17 mouse cellular contexts compared by ENCODE assay signal in genomic region chr14:76926416-76926815, GRCm38 (mm10).
"Had no signal": no experiment of that assay in that cellular context is flagged by ENCODE, and none has a peak within 500 bp of the region (broad histone marks: within the 10 kb centered on the region; RNA-seq: fewer than 3 reads in every experiment).

No protein-coding gene starts in this region.

- DNase-seq: liver; liver, embryonic 13.5 days; lung, adult 2 months; lung, postnatal 14 days; lung, postnatal 4 days; retina, postnatal 1 day; right cerebral cortex, postnatal 25 days; spleen, adult 18-20 months; thymus, postnatal 25 days had no signal

- H3K27me3 ChIP-seq: limb, embryonic 13.5 days; liver, embryonic 13.5 days; midbrain, embryonic 12.5 days; neural tube, embryonic 13.5 days; stomach, embryonic 15.5 days had no signal

- ATAC-seq: intestine, postnatal 0 days; midbrain, embryonic 16.5 days had no signal

- H3K4me2 ChIP-seq: limb, embryonic 13.5 days; liver, embryonic 13.5 days; midbrain, embryonic 12.5 days; neural tube, embryonic 13.5 days; stomach, embryonic 15.5 days had no signal

- H3K4me1 ChIP-seq: limb, embryonic 10.5 days; liver, embryonic 13.5 days; midbrain, embryonic 12.5 days; stomach, embryonic 15.5 days had no signal

- H3K9me3 ChIP-seq: limb, embryonic 10.5 days; limb, embryonic 13.5 days; liver, embryonic 13.5 days; midbrain, embryonic 12.5 days; neural tube, embryonic 13.5 days; stomach, embryonic 15.5 days had no signal

- H3K36me3 ChIP-seq: limb, embryonic 10.5 days; limb, embryonic 13.5 days; liver, embryonic 13.5 days; midbrain, embryonic 12.5 days; neural tube, embryonic 13.5 days; stomach, embryonic 15.5 days had no signal

- H3K9ac ChIP-seq: limb, embryonic 13.5 days; liver, embryonic 13.5 days; midbrain, embryonic 12.5 days; neural tube, embryonic 13.5 days; stomach, embryonic 15.5 days had no signal

- H3K4me3 ChIP-seq: limb, embryonic 10.5 days; limb, embryonic 13.5 days; liver, embryonic 13.5 days; midbrain, embryonic 12.5 days; myocyte; neural tube, embryonic 13.5 days; stomach, embryonic 15.5 days had no signal

- H3K27ac ChIP-seq: limb, embryonic 10.5 days; limb, embryonic 13.5 days; liver, embryonic 13.5 days; midbrain, embryonic 12.5 days; neural tube, embryonic 13.5 days; stomach, embryonic 15.5 days had no signal
